Mouse (Mus musculus) activated CD4-positive, CD25-positive, alpha-beta regulatory T cell, adult 9 weeks (primary cell): ENCODE results near the gene Olfr1260. TPM values are rescaled to one million over a fixed set of nuclear protein-coding genes. Genes with fewer than 3 reads are reported as not detected.

Experiments used
- polyA plus RNA-seq: library from polyadenylated mRNA; unstranded; fragments of 100-300 nt; shearing (Covaris generic); gene quantifications from one replicate; pipeline ENCODE4 v1.2.1, GENCODE M21; 2017

Gene Olfr1260
- not detected for polyA plus RNA-seq

DNA sequence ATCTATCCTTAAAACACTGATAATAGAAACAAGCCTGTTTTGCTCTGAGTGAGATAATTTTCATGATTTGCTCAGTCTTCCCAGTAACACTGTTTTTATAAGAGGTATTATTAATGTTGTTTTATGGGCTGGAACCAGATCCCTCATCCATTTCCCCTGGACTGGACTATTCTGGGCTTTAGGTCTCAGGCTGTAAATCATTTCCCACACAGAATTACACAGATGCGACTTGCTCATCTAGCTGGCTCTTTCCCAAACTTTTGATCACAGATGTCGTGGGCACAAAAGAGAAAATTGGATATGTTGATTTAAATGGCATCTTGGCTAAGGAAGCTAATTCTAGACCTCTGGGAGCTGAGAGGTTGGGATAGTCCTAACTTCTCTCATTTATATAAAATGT lies at the start of gene Olfr1260:
Olfr1260 (plus strand) TSS at position 157 of the 400 bp plus-strand sequence.

DNA sequence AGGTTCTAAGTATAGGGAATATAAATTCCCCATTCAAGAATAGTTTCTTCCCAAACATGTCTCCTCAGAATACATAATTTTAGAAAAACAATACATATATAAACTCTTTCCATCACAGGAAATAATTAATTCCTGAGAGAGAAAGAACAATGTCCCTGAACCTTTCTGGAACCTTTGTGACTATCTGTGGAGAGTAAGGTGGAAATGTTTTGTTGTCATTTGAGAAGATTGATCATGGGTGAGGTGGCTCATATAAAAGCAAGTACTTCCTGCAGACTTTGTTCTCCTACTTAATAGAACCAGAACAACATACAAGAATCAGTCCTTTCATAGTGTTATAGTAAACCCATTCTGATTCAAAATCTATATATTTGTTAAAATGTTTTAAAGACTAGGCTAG lies 47.1 kb upstream of the Olfr1260 start, which contains the start of gene Olfr1258:
Olfr1258 (plus strand) TSS at position 301 of the 400 bp plus-strand sequence.

DNA sequence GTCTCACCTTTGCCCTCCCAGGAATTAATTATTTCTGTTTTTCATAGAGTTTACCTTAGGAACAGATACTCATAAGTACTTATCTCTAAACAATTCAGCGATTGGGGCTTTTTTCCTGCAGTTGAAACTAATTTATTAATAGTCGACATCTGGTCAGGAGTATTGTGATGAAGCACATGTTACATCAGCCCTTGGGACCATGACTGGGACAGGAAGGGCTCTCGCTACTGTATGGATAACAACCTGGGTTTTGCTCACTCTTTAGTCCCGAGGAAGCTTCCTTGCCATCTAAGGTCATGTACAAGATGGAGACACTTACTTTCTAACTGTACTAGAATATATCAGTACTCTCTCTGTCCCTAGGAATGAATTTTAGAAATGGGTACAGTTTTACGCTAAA lies 25.6 kb upstream of the Olfr1260 start, which contains the start of gene Olfr1259:
Olfr1259 (minus strand) TSS at position 101 of the 400 bp plus-strand sequence.

DNA sequence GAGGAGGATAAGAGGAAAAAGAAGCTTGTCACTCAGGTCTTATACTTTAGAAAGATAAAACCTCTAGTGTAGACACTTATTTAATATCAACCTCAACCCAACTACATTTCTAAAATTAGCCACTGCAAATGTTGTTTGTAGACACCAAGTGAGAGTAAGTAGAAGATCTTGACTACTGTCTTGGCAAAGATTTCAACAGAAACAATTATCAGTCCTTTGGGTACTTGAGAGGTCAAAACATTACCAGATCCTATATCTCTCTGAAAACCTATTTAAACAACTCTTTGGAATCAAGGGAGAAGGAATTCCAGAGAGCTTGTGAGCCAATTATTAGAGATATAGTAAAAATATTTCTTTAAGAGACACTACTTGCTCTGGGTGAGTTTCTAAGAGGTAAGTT lies 16.8 kb downstream of the Olfr1260 start, which contains the start of gene Olfr1261:
Olfr1261 (plus strand) TSS at position 301 of the 400 bp plus-strand sequence.

DNA sequence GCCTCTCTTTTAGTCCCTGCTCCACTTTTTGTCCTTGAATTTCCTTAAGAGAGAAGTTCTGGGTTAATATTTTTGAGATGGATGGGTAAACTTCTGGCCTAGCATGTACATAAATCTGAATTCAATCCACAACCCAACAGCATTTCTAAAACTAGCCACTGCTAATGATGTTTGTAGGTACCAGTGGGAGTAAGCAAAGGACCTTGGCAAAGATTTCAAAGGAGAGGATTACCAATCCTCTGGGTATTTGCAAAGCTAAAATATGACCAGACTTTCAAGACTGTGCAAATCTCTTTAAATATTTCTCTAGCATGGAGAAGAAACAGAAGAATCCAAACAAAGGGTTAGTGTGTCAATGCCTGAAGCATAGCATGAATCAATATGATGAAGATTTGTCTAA lies 25.7 kb downstream of the Olfr1260 start, which contains the start of gene Olfr1262:
Olfr1262 (plus strand) TSS at position 301 of the 400 bp plus-strand sequence.

DNA sequence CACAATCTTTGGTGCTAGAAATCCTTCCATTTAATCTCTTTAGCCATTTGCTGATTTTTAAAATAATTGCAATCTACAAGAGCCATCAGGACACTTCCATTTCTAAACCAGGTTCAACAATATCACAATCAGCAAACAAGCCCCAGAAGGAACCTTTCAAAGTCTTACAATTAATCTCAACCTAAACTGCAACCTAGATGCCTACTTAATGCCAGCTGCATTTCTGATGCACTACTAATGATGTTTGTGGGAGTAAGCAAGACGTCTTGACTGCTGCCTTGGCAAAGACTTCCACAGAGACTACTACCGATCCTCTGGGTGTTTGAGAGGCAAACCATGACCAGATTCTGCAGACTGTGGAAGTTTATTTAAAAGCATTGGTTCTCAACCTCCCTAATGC lies 37.7 kb downstream of the Olfr1260 start, which contains the start of gene Olfr1263:
Olfr1263 (plus strand) TSS at position 301 of the 400 bp plus-strand sequence.

DNA sequence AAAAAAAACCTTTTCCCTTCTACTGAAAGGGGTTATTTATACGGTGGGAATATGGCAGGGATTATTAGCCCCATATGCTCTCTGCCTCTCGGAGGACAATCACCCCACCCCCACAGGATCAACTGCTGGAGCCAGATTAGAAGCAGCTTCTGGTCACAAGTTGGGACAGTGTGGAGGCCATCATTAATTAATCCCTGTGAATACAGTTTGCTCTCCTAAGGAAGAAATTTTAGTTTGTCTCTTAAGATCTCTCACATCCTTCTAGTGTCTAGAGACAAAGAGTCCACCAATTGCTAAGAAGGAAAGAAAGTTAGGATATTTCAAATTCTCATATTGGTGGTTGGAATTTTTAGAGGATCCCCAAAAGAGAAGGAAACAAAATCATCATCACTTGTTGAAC lies 51.3 kb downstream of the Olfr1260 start, which contains the start of gene Olfr1264:
Olfr1264 (minus strand) TSS at position 101 of the 400 bp plus-strand sequence.

Other genes starting within 250 kb of the Olfr1260 start
- not detected for gene Olfr1252, start 249.3 kb upstream of the Olfr1260 start, polyA plus RNA-seq
- gene Olfr1253, start 217.2 kb upstream of the Olfr1260 start, polyA plus RNA-seq = not detected
- gene Olfr1254, start 180.7 kb upstream of the Olfr1260 start, polyA plus RNA-seq = not detected
- not detected for gene Olfr1255, start 162.3 kb upstream of the Olfr1260 start, polyA plus RNA-seq
- not detected for gene Olfr1256, start 132.8 kb upstream of the Olfr1260 start, polyA plus RNA-seq
- gene Olfr48, start 126.1 kb upstream of the Olfr1260 start, polyA plus RNA-seq = not detected
- not detected for gene Olfr1257, start 95.9 kb upstream of the Olfr1260 start, polyA plus RNA-seq
- not detected for gene Olfr1258, start 47.0 kb upstream of the Olfr1260 start, polyA plus RNA-seq
- not detected for gene Olfr1259, start 25.7 kb upstream of the Olfr1260 start, polyA plus RNA-seq
- gene Olfr1261, start 16.9 kb downstream of the Olfr1260 start, polyA plus RNA-seq = not detected
- not detected for gene Olfr1262, start 25.8 kb downstream of the Olfr1260 start, polyA plus RNA-seq
- gene Olfr1263, start 37.8 kb downstream of the Olfr1260 start, polyA plus RNA-seq = 0.09 TPM
- not detected for gene Olfr1264, start 51.2 kb downstream of the Olfr1260 start, polyA plus RNA-seq
- gene Olfr1265, start 61.0 kb downstream of the Olfr1260 start, polyA plus RNA-seq = not detected
- gene Olfr140, start 89.3 kb downstream of the Olfr1260 start, polyA plus RNA-seq = not detected
- gene Olfr1269, start 147.1 kb downstream of the Olfr1260 start, polyA plus RNA-seq = not detected
- not detected for gene Olfr32, start 168.0 kb downstream of the Olfr1260 start, polyA plus RNA-seq
- gene Olfr1270, start 178.8 kb downstream of the Olfr1260 start, polyA plus RNA-seq = not detected